Mouse (Mus musculus): ENCODE data around the gene Ost4. TPM values are rescaled to one million over a fixed set of nuclear protein-coding genes. Genes with fewer than 3 reads are reported as not detected.

Ost4 gene
- polyA plus RNA-seq (2015; fragmentation: Nextera tagmentation; extraction: Ambion mirVana): 342 and 377 TPM in 2 replicates

DNA sequence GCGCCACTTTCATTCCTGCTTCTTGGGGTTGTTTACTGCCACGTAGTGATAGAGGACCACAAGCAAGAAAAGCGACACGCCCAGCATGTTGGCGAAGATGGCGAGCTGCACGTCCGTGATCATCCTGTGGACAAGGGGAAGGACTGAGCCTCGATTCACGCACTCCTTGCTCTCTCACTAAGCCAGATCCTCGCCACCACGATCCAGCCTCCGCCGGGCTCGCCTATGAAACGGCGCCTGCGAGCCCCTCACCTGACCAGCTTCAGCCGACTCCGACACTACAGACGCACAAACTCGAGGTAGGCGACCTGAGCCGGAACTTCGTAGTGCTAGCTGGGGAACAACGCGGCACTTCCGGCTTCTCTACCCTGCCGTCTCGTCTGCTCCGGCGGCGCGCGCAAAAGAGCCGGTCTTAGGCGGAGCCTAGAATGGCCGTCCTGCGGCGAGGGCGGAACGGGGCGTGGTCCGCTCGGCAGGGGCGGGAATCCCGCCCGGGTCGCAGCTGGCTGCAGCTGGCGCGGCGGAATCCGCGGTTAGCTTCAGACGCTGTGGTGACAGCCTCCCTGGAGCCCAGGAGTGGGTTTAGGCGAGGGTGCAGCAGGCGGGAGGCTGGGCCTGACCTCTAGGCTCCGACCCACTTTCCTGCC is at the start of gene Ost4:
Gene Ost4 (minus strand): TSS at position 376 of the 647 bp plus-strand sequence.
- peaks cover 69% of the 10 kb centered on the region for H3K4me1 ChIP-seq (replicated peaks)
- H3K4me2 ChIP-seq: peak within 1 kb of the TSS; percentile 96
- H3K9me3 ChIP-seq (replicated peaks): no peaks in the 10 kb centered on the region
- peak within 1 kb of the TSS; percentile 97 for H3K27ac ChIP-seq
- under 1% methylated on average over 58 of the region's 58 CpGs for WGBS (ENCODE audit: insufficient replicate concordance)
- H3K27me3 ChIP-seq: no peaks in the 10 kb centered on the region
- DNase-seq: peak; percentile 97
- peaks cover 37% of the 10 kb centered on the region for H3K36me3 ChIP-seq
- peak; percentile 96 for ATAC-seq (ENCODE audit: low read depth)
- H3K4me3 ChIP-seq (replicated peaks): peak within 1 kb of the TSS; percentile 76
- peak within 1 kb of the TSS; percentile 94 for H3K9ac ChIP-seq

DNA sequence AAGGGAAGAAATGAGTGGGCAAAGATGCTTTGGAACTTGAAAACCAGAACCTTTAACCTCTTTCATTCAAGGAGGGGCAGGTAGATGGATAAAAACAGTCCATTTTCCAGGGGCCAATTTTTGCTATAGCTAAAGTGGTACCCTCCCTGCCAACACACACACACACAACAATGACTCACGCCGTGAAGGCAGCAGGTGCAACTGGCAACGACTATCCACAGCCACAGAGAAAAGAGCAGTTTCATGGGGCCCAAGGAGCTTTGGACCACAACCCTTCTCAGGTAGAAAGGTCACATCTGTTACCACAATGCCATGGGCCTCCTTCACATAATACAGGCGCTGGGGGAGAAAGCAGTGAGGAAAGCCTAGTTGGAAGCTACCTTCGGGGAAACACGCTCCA is 48.2 kb upstream of the Ost4 start:
- peaks cover 57% of the 10 kb centered on the region for H3K36me3 ChIP-seq
- H3K4me1 ChIP-seq (replicated peaks): peaks cover 30% of the 10 kb centered on the region
- 88% methylated on average over 6 of the region's 6 CpGs for WGBS (ENCODE audit: insufficient replicate concordance)
- no peak overlapping the region for H3K9ac ChIP-seq
- no peak overlapping the region for H3K27ac ChIP-seq
- no peaks in the 10 kb centered on the region for H3K9me3 ChIP-seq (replicated peaks)
- no peak overlapping the region for H3K4me3 ChIP-seq (replicated peaks)
- H3K4me2 ChIP-seq: no peak overlapping the region
- DNase-seq (no peak), ATAC-seq (ENCODE audit: low read depth) (no peak)
- no peaks in the 10 kb centered on the region for H3K27me3 ChIP-seq

DNA sequence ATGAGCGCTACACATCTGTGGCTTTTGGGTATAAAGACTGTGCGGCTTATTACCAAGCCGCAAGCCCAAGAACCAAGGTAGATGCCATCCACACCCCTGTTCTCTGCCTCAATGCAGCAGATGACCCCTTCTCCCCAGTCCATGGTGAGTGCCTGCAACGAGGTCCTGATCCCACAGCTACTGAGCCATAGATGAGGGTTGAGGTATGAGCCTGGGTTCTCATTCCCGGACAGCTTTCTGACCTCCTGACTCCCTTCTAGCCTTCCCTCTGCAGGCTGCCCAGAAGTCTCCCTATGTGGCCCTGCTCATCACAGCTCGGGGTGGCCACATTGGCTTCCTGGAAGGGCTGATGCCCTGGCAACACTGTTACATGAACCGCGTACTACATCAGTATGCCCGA is 47.0 kb upstream of the Ost4 start:
- no peaks in the 10 kb centered on the region for H3K9me3 ChIP-seq (replicated peaks)
- no peaks in the 10 kb centered on the region for H3K27me3 ChIP-seq
- 82% methylated on average over 9 of the region's 9 CpGs for WGBS (ENCODE audit: insufficient replicate concordance)
- ATAC-seq (ENCODE audit: low read depth) (no peak), DNase-seq (no peak)
- no peak overlapping the region for H3K9ac ChIP-seq
- peaks cover 57% of the 10 kb centered on the region for H3K36me3 ChIP-seq
- H3K4me3 ChIP-seq (replicated peaks): no peak overlapping the region
- no peak overlapping the region for H3K27ac ChIP-seq
- H3K4me2 ChIP-seq: no peak overlapping the region
- H3K4me1 ChIP-seq (replicated peaks): peaks cover 35% of the 10 kb centered on the region

DNA sequence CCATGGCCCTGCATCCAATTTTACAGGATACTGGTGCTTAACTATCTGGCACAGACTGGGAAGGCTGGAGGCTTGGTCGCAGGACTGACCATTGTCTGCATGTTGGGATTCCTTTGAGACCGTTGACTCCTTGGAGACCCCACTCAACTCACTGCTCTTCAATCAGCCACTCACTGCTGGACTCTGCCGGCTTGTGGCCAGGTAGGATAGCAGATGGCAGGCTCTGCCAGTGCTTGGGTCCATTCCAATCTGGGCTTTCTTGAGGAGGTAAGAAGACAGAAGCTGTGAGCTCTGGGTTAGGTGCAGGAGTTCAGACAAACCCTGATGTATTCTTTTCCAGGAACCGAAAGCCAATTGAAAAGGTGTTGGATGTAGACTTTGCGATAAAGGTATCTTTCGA is 46.5 kb upstream of the Ost4 start:
- no peaks in the 10 kb centered on the region for H3K9me3 ChIP-seq (replicated peaks)
- H3K27ac ChIP-seq: no peak overlapping the region
- 88% methylated on average over 6 of the region's 6 CpGs for WGBS (ENCODE audit: insufficient replicate concordance)
- H3K9ac ChIP-seq: no peak overlapping the region
- ATAC-seq (ENCODE audit: low read depth) (no peak), DNase-seq (no peak)
- no peak overlapping the region for H3K4me2 ChIP-seq
- H3K36me3 ChIP-seq: peaks cover 57% of the 10 kb centered on the region
- no peaks in the 10 kb centered on the region for H3K27me3 ChIP-seq
- H3K4me3 ChIP-seq (replicated peaks): no peak overlapping the region
- H3K4me1 ChIP-seq (replicated peaks): peaks cover 35% of the 10 kb centered on the region

DNA sequence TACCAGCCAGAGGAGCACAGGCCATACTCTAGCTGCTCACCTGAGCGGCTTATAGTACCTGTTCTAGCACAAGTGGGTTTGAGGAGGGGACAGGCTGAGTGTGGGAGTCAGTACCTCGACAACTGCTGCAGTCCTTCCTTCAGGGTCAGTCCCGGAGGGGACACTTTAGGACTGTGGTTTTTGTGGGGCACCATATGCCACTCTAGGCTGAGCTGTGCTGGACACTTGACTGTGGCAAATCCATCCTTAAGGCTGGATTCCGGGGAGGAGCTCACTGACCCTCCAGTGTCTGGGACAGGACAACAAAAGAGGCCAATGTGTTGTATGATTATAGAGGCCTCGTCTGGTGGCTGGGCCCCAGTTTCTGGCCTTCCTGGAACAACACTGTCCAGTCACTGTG is 45.0 kb upstream of the Ost4 start:
- H3K27me3 ChIP-seq: no peaks in the 10 kb centered on the region
- no peak overlapping the region for H3K4me2 ChIP-seq
- ATAC-seq (ENCODE audit: low read depth) (no peak), DNase-seq (no peak)
- H3K36me3 ChIP-seq: peaks cover 43% of the 10 kb centered on the region
- no peak overlapping the region for H3K9ac ChIP-seq
- no peaks in the 10 kb centered on the region for H3K9me3 ChIP-seq (replicated peaks)
- 68% methylated on average over 5 of the region's 5 CpGs for WGBS (ENCODE audit: insufficient replicate concordance)
- H3K4me3 ChIP-seq (replicated peaks): no peak overlapping the region
- peaks cover 26% of the 10 kb centered on the region for H3K4me1 ChIP-seq (replicated peaks)
- no peak overlapping the region for H3K27ac ChIP-seq

DNA sequence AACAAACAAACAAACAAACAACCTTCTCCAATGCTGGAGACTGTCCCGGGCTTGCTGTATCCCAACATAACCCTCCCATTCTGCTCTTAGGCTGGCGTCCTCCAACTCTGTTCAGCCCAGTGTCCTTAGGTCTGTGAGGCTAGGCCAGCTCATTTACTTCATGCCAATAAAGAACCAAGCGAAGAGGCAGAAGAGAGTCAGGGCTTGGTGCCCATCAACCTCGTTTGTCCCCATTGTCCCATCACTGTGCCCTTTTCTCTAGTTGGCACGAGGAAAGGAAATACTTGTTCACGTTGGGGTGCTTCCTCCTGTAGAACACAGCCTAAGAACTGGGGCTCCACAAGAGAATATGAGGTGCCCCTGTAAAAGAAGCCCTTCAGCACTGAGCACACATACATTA is 44.1 kb upstream of the Ost4 start:
- no peak overlapping the region for H3K27ac ChIP-seq
- peaks cover 23% of the 10 kb centered on the region for H3K4me1 ChIP-seq (replicated peaks)
- no peak for ATAC-seq (ENCODE audit: low read depth)
- H3K27me3 ChIP-seq: peaks cover 5% of the 10 kb centered on the region; the same call in 1 of the 2 replicates
- DNase-seq: no peak
- no peak overlapping the region for H3K4me2 ChIP-seq
- no peak overlapping the region for H3K4me3 ChIP-seq (replicated peaks)
- H3K9ac ChIP-seq: no peak overlapping the region
- WGBS (ENCODE audit: insufficient replicate concordance): 77% methylated on average over 6 of the region's 6 CpGs
- no peaks in the 10 kb centered on the region for H3K9me3 ChIP-seq (replicated peaks)
- H3K36me3 ChIP-seq: peaks cover 38% of the 10 kb centered on the region

DNA sequence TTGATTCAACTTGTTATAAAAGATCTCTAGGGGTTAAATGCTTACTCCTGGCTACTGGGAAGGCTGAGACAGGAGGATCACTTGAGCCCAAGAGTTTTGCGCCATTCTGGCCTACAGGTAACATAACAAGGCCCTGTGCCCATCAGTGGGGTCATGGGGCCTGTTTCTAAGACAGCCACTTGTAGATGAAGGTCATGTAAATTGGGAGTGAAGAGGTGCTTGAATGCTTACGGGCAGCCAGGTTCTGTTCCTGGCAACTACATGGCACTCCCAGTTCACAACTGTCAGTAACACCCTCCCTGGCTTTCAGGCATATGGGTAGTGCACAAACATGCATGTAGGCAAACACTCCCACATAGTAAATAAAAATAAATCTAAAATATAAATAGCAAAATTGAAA is 43.3 kb upstream of the Ost4 start:
- Histone ChIP-seq H3K4me2 (peak overlapping the region; percentile 88), H3K9ac (0 out of 2 replicates have a peak overlapping the region, but pooled peaks have one; percentile 79)
- 80% methylated on average over 2 of the region's 2 CpGs for WGBS (ENCODE audit: insufficient replicate concordance)

DNA sequence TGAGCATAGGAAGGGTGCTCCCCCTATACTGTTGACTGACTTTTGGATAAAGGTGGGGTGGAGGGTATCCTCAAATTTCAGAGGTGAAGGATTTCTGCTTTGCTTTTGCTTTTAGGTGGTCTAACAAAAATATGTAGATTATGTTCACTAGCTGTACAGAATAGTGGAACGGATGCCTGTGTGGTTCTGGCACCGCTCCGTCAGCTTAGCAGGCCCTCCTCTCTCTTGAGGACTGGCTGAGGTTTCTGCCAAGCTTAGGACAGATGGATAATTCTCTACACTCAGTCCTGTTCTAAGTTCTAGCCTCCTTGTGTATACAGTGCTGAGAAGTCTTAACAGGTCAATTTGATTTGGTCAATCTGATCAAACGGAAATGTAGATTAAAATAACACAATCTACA is 42.9 kb upstream of the Ost4 start:
- WGBS (ENCODE audit: insufficient replicate concordance): 69% methylated on average over 4 of the region's 4 CpGs
- peaks cover 23% of the 10 kb centered on the region for H3K4me1 ChIP-seq (replicated peaks)
- peak; percentile 5; the same call in 1 of the 2 replicates for ATAC-seq (ENCODE audit: low read depth)

More for the DNA sequence above, 43.3 kb upstream of the Ost4 start:
- no peak for ATAC-seq (ENCODE audit: low read depth)
- Histone ChIP-seq H3K36me3 (peaks cover 36% of the 10 kb centered on the region), H3K4me3 (replicated peaks) (peak overlapping the region; percentile 76), H3K4me1 (replicated peaks) (peaks cover 23% of the 10 kb centered on the region), H3K9me3 (replicated peaks) (no peaks in the 10 kb centered on the region), H3K27ac (no peak overlapping the region), H3K27me3 (peaks cover 9% of the 10 kb centered on the region; the same call in 1 of the 2 replicates)
- DNase-seq: no peak

DNA sequence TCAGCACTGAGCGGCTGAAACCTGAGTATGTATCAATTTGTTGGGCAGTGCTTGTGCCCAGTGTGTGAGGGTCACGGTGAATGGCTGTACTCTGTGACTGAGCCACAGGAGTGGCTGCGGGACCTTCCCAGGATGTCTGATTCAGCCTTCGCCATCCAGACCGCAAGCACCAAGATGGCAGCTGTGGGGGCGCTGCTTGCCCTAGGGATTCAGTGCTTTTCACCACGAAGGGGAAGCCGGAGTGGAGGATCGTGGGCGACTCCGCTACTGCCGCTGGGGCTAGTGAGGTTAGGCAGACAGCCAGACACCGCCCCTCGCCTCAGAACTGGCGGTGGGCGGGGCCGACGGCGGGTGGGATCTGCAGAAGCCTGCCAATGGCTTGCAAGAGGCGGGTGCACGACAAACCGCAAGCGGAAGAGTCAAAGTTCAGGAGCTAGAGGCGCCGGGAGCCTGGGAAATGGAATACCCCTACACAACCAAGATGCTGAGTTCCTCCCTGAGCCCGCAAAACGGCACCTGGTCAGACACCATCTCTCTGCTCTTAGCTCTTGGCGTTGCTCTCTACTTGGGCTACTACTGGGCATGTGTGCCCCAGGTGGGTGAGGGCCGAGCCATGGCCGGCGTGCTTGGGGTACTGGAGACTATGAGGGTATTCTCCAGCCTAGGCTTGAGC is 42.2 kb upstream of the Ost4 start:
- peak overlapping the region; percentile 68 for H3K27ac ChIP-seq
- peaks cover 21% of the 10 kb centered on the region for H3K27me3 ChIP-seq
- under 1% methylated on average over 31 of the region's 31 CpGs for WGBS (ENCODE audit: insufficient replicate concordance)
- peaks cover 30% of the 10 kb centered on the region for H3K4me1 ChIP-seq (replicated peaks)
- DNase-seq (peak; percentile 91), ATAC-seq (ENCODE audit: low read depth) (peak; percentile 89)
- H3K4me3 ChIP-seq (replicated peaks): peak overlapping the region; percentile 76
- H3K9me3 ChIP-seq (replicated peaks): no peaks in the 10 kb centered on the region
- H3K9ac ChIP-seq: peak overlapping the region; percentile 79
- H3K4me2 ChIP-seq: peak overlapping the region; percentile 88
- H3K36me3 ChIP-seq: peaks cover 24% of the 10 kb centered on the region

More for the DNA sequence above, 42.9 kb upstream of the Ost4 start:
- H3K4me3 ChIP-seq (replicated peaks): peak overlapping the region; percentile 76
- no peaks in the 10 kb centered on the region for H3K9me3 ChIP-seq (replicated peaks)
- no peak for DNase-seq
- peak overlapping the region; percentile 79 for H3K9ac ChIP-seq
- H3K27ac ChIP-seq: peak overlapping the region; percentile 68
- H3K36me3 ChIP-seq: peaks cover 31% of the 10 kb centered on the region
- peak overlapping the region; percentile 88 for H3K4me2 ChIP-seq
- H3K27me3 ChIP-seq: peaks cover 14% of the 10 kb centered on the region; the same call in 1 of the 2 replicates

DNA sequence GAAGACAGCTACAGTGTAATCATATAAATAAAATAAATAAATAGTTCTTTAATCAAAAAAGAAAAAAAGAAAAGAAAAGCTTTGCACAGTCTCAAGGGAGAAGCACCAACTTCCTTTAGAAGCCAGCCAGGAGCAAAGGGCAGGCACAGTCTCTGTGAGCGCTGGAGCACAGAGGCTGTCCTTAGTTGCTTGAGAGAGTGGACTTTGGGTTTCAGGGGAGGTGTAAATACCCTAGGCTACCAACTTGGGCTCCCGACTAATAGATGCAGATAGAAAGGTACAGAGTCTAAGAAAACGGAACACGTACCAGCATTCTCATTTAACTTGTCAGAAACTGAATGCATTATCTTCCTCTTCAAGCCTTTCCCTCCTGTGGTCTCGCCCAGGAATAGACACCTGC is 41.0 kb upstream of the Ost4 start:
- ATAC-seq (ENCODE audit: low read depth) (no peak), DNase-seq (no peak)
- H3K4me1 ChIP-seq (replicated peaks): peaks cover 33% of the 10 kb centered on the region
- H3K36me3 ChIP-seq: peaks cover 13% of the 10 kb centered on the region
- no peak overlapping the region for H3K27ac ChIP-seq
- H3K4me3 ChIP-seq (replicated peaks): no peak overlapping the region
- 57% methylated on average over 5 of the region's 5 CpGs for WGBS (ENCODE audit: insufficient replicate concordance)
- no peak overlapping the region for H3K4me2 ChIP-seq
- no peaks in the 10 kb centered on the region for H3K9me3 ChIP-seq (replicated peaks)
- peaks cover 29% of the 10 kb centered on the region for H3K27me3 ChIP-seq
- no peak overlapping the region for H3K9ac ChIP-seq

DNA sequence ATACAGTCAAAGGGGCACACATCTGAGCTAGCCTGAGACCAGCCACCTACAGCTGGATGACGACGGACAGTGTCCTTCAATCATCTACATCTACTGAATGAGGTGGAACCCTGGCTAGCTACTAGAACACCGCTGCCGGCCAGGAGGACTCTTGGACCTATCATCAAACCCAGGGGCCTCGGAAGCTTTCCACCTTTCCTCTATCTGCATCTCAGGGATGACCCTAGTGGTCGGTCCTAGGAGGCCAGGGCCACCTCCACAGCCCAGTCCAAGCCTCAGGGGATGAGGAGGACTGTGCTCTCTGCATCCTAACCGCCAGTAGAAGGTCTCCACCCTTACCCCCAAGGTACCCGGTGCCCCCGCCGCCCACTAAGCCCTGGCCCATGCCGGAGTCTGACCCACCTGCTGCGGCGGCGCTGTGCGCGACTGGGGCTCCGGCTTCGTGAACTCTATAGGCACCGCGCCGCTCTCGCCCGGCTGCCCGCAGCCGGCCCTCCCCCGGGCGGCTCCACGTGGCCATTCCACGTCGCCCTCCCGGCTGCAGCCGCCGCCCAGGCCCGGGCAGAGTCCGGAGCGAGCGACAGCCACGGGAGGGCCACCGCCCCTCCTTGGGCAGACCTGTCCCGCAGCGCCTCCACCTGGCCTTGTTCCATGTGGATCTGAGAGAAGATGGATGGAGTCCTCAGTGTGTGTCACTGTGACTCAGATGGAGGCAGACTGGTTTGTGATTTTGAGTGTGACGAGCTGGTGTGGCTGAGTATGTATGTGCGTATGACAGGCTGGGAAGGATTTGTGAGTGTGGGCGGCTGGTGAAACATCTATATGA is 37.6 kb upstream of the Ost4 start, which contains the start of gene Cgref1:
Gene Cgref1 (minus strand): TSS at position 636 of the 826 bp plus-strand sequence.
- peaks cover 29% of the 10 kb centered on the region for H3K27me3 ChIP-seq
- peaks cover 24% of the 10 kb centered on the region for H3K4me1 ChIP-seq (replicated peaks)
- H3K4me3 ChIP-seq (replicated peaks): peak within 1 kb of the TSS; percentile 49
- WGBS (ENCODE audit: insufficient replicate concordance): 8% methylated on average over 44 of the region's 44 CpGs
- H3K36me3 ChIP-seq: no peaks in the 10 kb centered on the region
- no peaks in the 10 kb centered on the region for H3K9me3 ChIP-seq (replicated peaks)
- DNase-seq (peak; percentile 30), ATAC-seq (ENCODE audit: low read depth) (no peak; the same call in 1 of the 2 replicates)
- H3K27ac ChIP-seq: no peak within 1 kb of the TSS
- H3K9ac ChIP-seq: peak within 1 kb of the TSS; percentile 62
- H3K4me2 ChIP-seq: peak within 1 kb of the TSS; percentile 66

All from liver, embryonic 13.5 days (tissue).